Mouse (Mus musculus) cortical plate, adult 2 months (tissue): Measurements from ENCODE around the gene Cyb5rl.

ENCODE experiments used
- CTCF ChIP-seq: fragments of 200-500 bp; IDR thresholded peaks from 2 replicates; pipeline ENCODE4 v1.5.1; 2011; ENCODE audit warnings: mild to moderate bottlenecking, control low read depth, low read length; ENCODE audit not compliant: insufficient read depth; ENCODE audit errors: extremely low read depth
- POLR2A ChIP-seq: fragments of 200-500 bp; IDR thresholded peaks from 2 replicates; pipeline ENCODE4 v1.6.1; 2011; ENCODE audit warnings: mild to moderate bottlenecking, low read length, control low read depth; ENCODE audit not compliant: insufficient read depth; ENCODE audit errors: extremely low read depth

GRCm38 (mm10) chr4:107020287-107021000 is 46.3 kb upstream of the Cyb5rl start:
- TF ChIP-seq POLR2A (no peak), CTCF (no peak)
